Mouse (Mus musculus): ENCODE data around the gene Pitpnc1.

- TF ChIP-seq EP300 (optimal IDR thresholded peaks at IDR 0.05) (no peak), CTCF (IDR thresholded peaks at IDR 0.05; ENCODE audit: low read depth) (no peak)
Measured at GRCm38 (mm10) chr11:107325226-107325625, 145.3 kb downstream of the Pitpnc1 start.

All from stomach, postnatal 0 days (tissue).